Mouse (Mus musculus) limb, embryonic 14.5 days (tissue): Measurements from ENCODE around the gene 4930518I15Rik. TPM values are rescaled to one million over a fixed set of nuclear protein-coding genes. Genes with fewer than 3 reads are reported as not detected.
A peak's percentile ranks its signal among the peaks of the same experiment; 100 is the strongest.
"Not testable (repeated sequence)": the region's sequence is repeated elsewhere in the genome, so short reads cannot be mapped to it uniquely, and the experiment has no call there.

Source experiments
- ATAC-seq: fragments of 200-750 bp; cut with Nextera tagmentation; 2 replicates; pipeline ENCODE4 v1.8.0; 2017; ENCODE audit warnings: low read depth, moderate number of reproducible peaks, moderate TSS enrichment; ENCODE audit not compliant: low FRiP score
- DNase-seq: peaks from one replicate; pipeline ENCODE4 v3.0.0-alpha.2; 2015; ENCODE audit warnings: low spot score
- H3K27ac ChIP-seq: fragments of 300-500 bp; sonication (generic); replicated peaks from 2 replicates; pipeline ENCODE4 v1.5.1; 2014; ENCODE audit warnings: low read depth, mild to moderate bottlenecking, low read length, moderate library complexity, mixed read lengths
- H3K27me3 ChIP-seq: fragments of 300-500 bp; sonication (generic); 2 replicates; pipeline ENCODE4 v1.6.1; 2014; ENCODE audit warnings: low read length, mixed read lengths; ENCODE audit not compliant: control insufficient read depth, insufficient read depth
- H3K36me3 ChIP-seq: fragments of 300-500 bp; sonication (generic); 2 replicates; pipeline ENCODE4 v1.6.1; 2014; ENCODE audit warnings: mild to moderate bottlenecking, low read length, moderate library complexity, mixed read lengths; ENCODE audit not compliant: control insufficient read depth, insufficient read depth
- H3K4me1 ChIP-seq: fragments of 300-500 bp; sonication (generic); 2 replicates; pipeline ENCODE4 v1.6.1; 2014; ENCODE audit warnings: antibody characterized with exemption, low read length, mixed read lengths; ENCODE audit not compliant: control insufficient read depth, insufficient read depth
- H3K4me2 ChIP-seq: fragments of 300-500 bp; sonication (generic); replicated peaks from 2 replicates; pipeline ENCODE4 v1.6.1; 2014; ENCODE audit warnings: low read depth, mild to moderate bottlenecking, low read length, moderate library complexity; ENCODE audit not compliant: severe bottlenecking
- H3K4me3 ChIP-seq: fragments of 300-500 bp; sonication (generic); replicated peaks from 2 replicates; pipeline ENCODE4 v1.5.1; 2014; ENCODE audit warnings: low read length
- H3K9ac ChIP-seq: fragments of 300-500 bp; sonication (generic); 2 replicates; pipeline ENCODE4 v1.6.1; 2014; ENCODE audit warnings: mild to moderate bottlenecking, low read depth, low read length, moderate library complexity; ENCODE audit not compliant: severe bottlenecking
- H3K9me3 ChIP-seq: fragments of 300-500 bp; sonication (generic); 2 replicates; pipeline ENCODE4 v1.6.1; 2016; ENCODE audit warnings: low read length; ENCODE audit not compliant: control insufficient read depth
- POLR2A ChIP-seq: fragments of 200-500 bp; IDR thresholded peaks from 2 replicates; pipeline ENCODE4 v1.8.0; 2012; ENCODE audit warnings: inconsistent platforms, mild to moderate bottlenecking, moderate library complexity, borderline replicate concordance; ENCODE audit not compliant: insufficient read depth, insufficient read length; ENCODE audit errors: extremely low read depth
- WGBS: fragments of 180-500 bp; shearing (Covaris S2); extraction: QIAGEN DNeasy Blood & Tissue Kit; methylation state at CpG from one replicate; pipeline ENCODE4 v1.1.7; 2014; 5-methylcytosine and 5-hydroxymethylcytosine counted together
- polyA plus RNA-seq, 2 experiments: library from polyadenylated mRNA; depleted of rRNA in 1 of 2; stranded (reverse) in 1 of 2; unstranded in 1 of 2; fragments of >200 nt; fragmentation: Nextera tagmentation in 1 of 2; extraction: Ambion mirVana in 1 of 2; gene quantifications; 2 replicates each; pipeline versions ENCODE4 v1.2.1 to v1.2.3; 2012 to 2014

Gene 4930518I15Rik
- polyA plus RNA-seq, 2 experiments: 3.2 to 5.2 TPM

GRCm38 (mm10) chr2:156839319-156840191, 18.2 kb downstream of the 4930518I15Rik start, which contains the start of gene Tgif2:
Gene Tgif2, plus strand, starts transcription at chr2:156840007.
- Histone ChIP-seq H3K4me1 (peaks cover 30% of the 10 kb centered on the region), H3K27me3 (no peaks in the 10 kb centered on the region), H3K9me3 (no peaks in the 10 kb centered on the region), H3K4me2 (peak within 1 kb of the TSS; percentile 82), H3K9ac (peak within 1 kb of the TSS; percentile 93), H3K27ac (peak within 1 kb of the TSS; percentile 93), H3K36me3 (peaks cover 21% of the 10 kb centered on the region), H3K4me3 (peak within 1 kb of the TSS; percentile 83)
- peak; percentile 84 for ATAC-seq
- DNase-seq: peak; percentile 94
- 3% methylated on average over 49 of the region's 61 CpGs for WGBS
- peak; percentile 40; the same call in 1 of the 2 replicates for TF ChIP-seq POLR2A

- Histone ChIP-seq H3K9me3 (no peaks in the 10 kb centered on the region), H3K36me3 (peaks cover 24% of the 10 kb centered on the region), H3K4me3 (peak overlapping the region; percentile 83), H3K27ac (peak overlapping the region; percentile 34; the same call in 1 of the 2 replicates), H3K4me2 (peak overlapping the region; percentile 82), H3K9ac (peak overlapping the region; percentile 93; the same call in 1 of the 2 replicates), H3K27me3 (no peaks in the 10 kb centered on the region), H3K4me1 (peaks cover 23% of the 10 kb centered on the region)
- ATAC-seq: no peak
- DNase-seq: no peak
- 66% methylated on average over 6 of the region's 6 CpGs for WGBS
- no peak for TF ChIP-seq POLR2A
Observed at GRCm38 (mm10) chr2:156838839-156839238, 18.9 kb downstream of the 4930518I15Rik start.

GRCm38 (mm10) chr2:156834336-156834735, 23.4 kb downstream of the 4930518I15Rik start:
- ATAC-seq: no peak
- Histone ChIP-seq H3K9me3 (peaks cover 23% of the 10 kb centered on the region), H3K4me3 (no peak overlapping the region), H3K27ac (no peak overlapping the region), H3K9ac (no peak overlapping the region), H3K27me3 (no peaks in the 10 kb centered on the region), H3K4me1 (no peaks in the 10 kb centered on the region; the same call in 1 of the 2 replicates), H3K4me2 (no peak overlapping the region), H3K36me3 (peaks cover 64% of the 10 kb centered on the region)
- TF ChIP-seq POLR2A: no peak
- WGBS: 94% methylated on average over 11 of the region's 11 CpGs
- DNase-seq: no peak

- not testable (repeated sequence) for H3K27me3 ChIP-seq, H3K4me1 ChIP-seq, H3K27ac ChIP-seq, H3K9ac ChIP-seq, ATAC-seq, DNase-seq, H3K36me3 ChIP-seq, H3K4me3 ChIP-seq, H3K9me3 ChIP-seq, H3K4me2 ChIP-seq
- WGBS: 82% methylated on average over 6 of the region's 6 CpGs
Observed at GRCm38 (mm10) chr2:156825128-156825527, 32.6 kb downstream of the 4930518I15Rik start.

GRCm38 (mm10) chr2:156816116-156816515, 41.6 kb downstream of the 4930518I15Rik start:
- DNase-seq (no peak), ATAC-seq (no peak)
- no peak for TF ChIP-seq POLR2A
- WGBS: 29% methylated on average over 1 of the region's 1 CpGs
- no peak overlapping the region for H3K4me2 ChIP-seq
- peaks cover 20% of the 10 kb centered on the region for H3K4me1 ChIP-seq
- no peaks in the 10 kb centered on the region for H3K27me3 ChIP-seq
- H3K9ac ChIP-seq: no peak overlapping the region
- no peak overlapping the region for H3K27ac ChIP-seq
- no peaks in the 10 kb centered on the region for H3K36me3 ChIP-seq
- H3K9me3 ChIP-seq: no peaks in the 10 kb centered on the region
- H3K4me3 ChIP-seq: no peak overlapping the region
